Mouse (Mus musculus) kidney, embryonic 16.5 days (tissue): ENCODE measurements at regions not wholly inside any gene's neighbourhood (a gene's known extent, or its start where the extent isn't known, plus 50 kb on each side); places are given as distances from the start of the nearest gene placed in this dataset.

Source experiments
- ATAC-seq: fragments of 200-750 bp; cut with Nextera tagmentation; 2 replicates; pipeline ENCODE4 v1.8.0; 2017; ENCODE audit warnings: moderate TSS enrichment; ENCODE audit not compliant: low FRiP score, low TSS enrichment
- H3K27ac ChIP-seq: fragments of 300-500 bp; sonication (generic); 2 replicates; pipeline ENCODE4 v1.5.1; 2014; ENCODE audit warnings: low read length
- H3K27me3 ChIP-seq: fragments of 300-500 bp; sonication (generic); 2 replicates; pipeline ENCODE4 v1.6.1; 2014; ENCODE audit warnings: low read length, control low read depth, mixed read lengths; ENCODE audit not compliant: insufficient read depth
- H3K36me3 ChIP-seq: fragments of 300-500 bp; sonication (generic); 2 replicates; pipeline ENCODE4 v1.6.1; 2014; ENCODE audit warnings: low read length, control low read depth, mixed read lengths; ENCODE audit not compliant: insufficient read depth
- H3K4me1 ChIP-seq: fragments of 300-500 bp; sonication (generic); 2 replicates; pipeline ENCODE4 v1.6.1; 2014; ENCODE audit warnings: low read length, control low read depth, mixed read lengths; ENCODE audit not compliant: insufficient read depth
- H3K4me2 ChIP-seq: fragments of 300-500 bp; sonication (generic); replicated peaks from 2 replicates; pipeline ENCODE4 v1.6.1; 2014; ENCODE audit warnings: low read depth, low read length
- H3K4me3 ChIP-seq: fragments of 300-500 bp; sonication (generic); 2 replicates; pipeline ENCODE4 v1.5.1; 2014; ENCODE audit warnings: mild to moderate bottlenecking, low read length
- H3K9ac ChIP-seq: fragments of 300-500 bp; sonication (generic); replicated peaks from 2 replicates; pipeline ENCODE4 v1.6.1; 2014; ENCODE audit warnings: low read length
- H3K9me3 ChIP-seq: fragments of 300-500 bp; sonication (generic); 2 replicates; pipeline ENCODE4 v1.6.1; 2016; ENCODE audit warnings: low read length, control low read depth
- WGBS: fragments of 180-500 bp; shearing (Covaris S2); extraction: QIAGEN DNeasy Blood & Tissue Kit; methylation state at CpG from one replicate; pipeline ENCODE4 v1.1.7; 2014; 5-methylcytosine and 5-hydroxymethylcytosine counted together

GRCm38 (mm10) chr11:55919066-55919465 is 121.7 kb downstream of the Nmur2 start:
- Histone ChIP-seq H3K4me1 (no peaks in the 10 kb centered on the region), H3K4me3 (no peak overlapping the region), H3K27me3 (no peaks in the 10 kb centered on the region), H3K4me2 (no peak overlapping the region), H3K27ac (no peak overlapping the region), H3K9ac (no peak overlapping the region), H3K36me3 (no peaks in the 10 kb centered on the region), H3K9me3 (no peaks in the 10 kb centered on the region)
- ATAC-seq, result no peak
- WGBS, result 71% methylated on average over 3 of the region's 3 CpGs

- Histone ChIP-seq H3K4me1 (no peaks in the 10 kb centered on the region), H3K9me3 (no peaks in the 10 kb centered on the region), H3K4me3 (no peak overlapping the region), H3K4me2 (no peak overlapping the region), H3K9ac (no peak overlapping the region), H3K27ac (no peak overlapping the region), H3K27me3 (no peaks in the 10 kb centered on the region), H3K36me3 (no peaks in the 10 kb centered on the region)
- no peak for ATAC-seq
- WGBS, result 84% methylated on average over 5 of the region's 5 CpGs
Measured at GRCm38 (mm10) chr11:55918411-55918810, 122.4 kb downstream of the Nmur2 start.

GRCm38 (mm10) chr11:55897506-55897905 is 143.3 kb downstream of the Nmur2 start:
- Histone ChIP-seq H3K9ac (no peak overlapping the region), H3K27ac (no peak overlapping the region), H3K4me1 (no peaks in the 10 kb centered on the region), H3K4me3 (no peak overlapping the region), H3K9me3 (no peaks in the 10 kb centered on the region), H3K27me3 (no peaks in the 10 kb centered on the region), H3K36me3 (no peaks in the 10 kb centered on the region), H3K4me2 (no peak overlapping the region)
- ATAC-seq, result no peak
- 13% methylated on average over 6 of the region's 6 CpGs for WGBS

GRCm38 (mm10) chr11:55890161-55890560 is 150.6 kb downstream of the Nmur2 start:
- Histone ChIP-seq H3K4me2 (no peak overlapping the region), H3K4me1 (no peaks in the 10 kb centered on the region), H3K9me3 (no peaks in the 10 kb centered on the region), H3K27me3 (no peaks in the 10 kb centered on the region), H3K4me3 (no peak overlapping the region), H3K27ac (no peak overlapping the region), H3K9ac (no peak overlapping the region), H3K36me3 (no peaks in the 10 kb centered on the region)
- WGBS, result 82% methylated on average over 4 of the region's 4 CpGs
- ATAC-seq, result no peak

GRCm38 (mm10) chr11:55878631-55879030 is 162.2 kb downstream of the Nmur2 start:
- no peaks in the 10 kb centered on the region for H3K36me3 ChIP-seq
- no peak overlapping the region for H3K9ac ChIP-seq
- no peaks in the 10 kb centered on the region for H3K27me3 ChIP-seq
- no peaks in the 10 kb centered on the region for H3K4me1 ChIP-seq
- no peak overlapping the region for H3K4me3 ChIP-seq
- WGBS, result 95% methylated on average over 2 of the region's 2 CpGs
- no peak overlapping the region for H3K4me2 ChIP-seq
- no peaks in the 10 kb centered on the region for H3K9me3 ChIP-seq
- ATAC-seq, result no peak
- H3K27ac ChIP-seq, result no peak overlapping the region

- Histone ChIP-seq H3K4me3 (no peak overlapping the region), H3K36me3 (no peaks in the 10 kb centered on the region), H3K4me2 (no peak overlapping the region), H3K9me3 (no peaks in the 10 kb centered on the region), H3K4me1 (no peaks in the 10 kb centered on the region), H3K9ac (no peak overlapping the region), H3K27ac (no peak overlapping the region), H3K27me3 (no peaks in the 10 kb centered on the region)
- ATAC-seq, result no peak
- WGBS, result 80% methylated on average over 2 of the region's 2 CpGs
Measured at GRCm38 (mm10) chr11:55867141-55867540, 173.7 kb downstream of the Nmur2 start.

GRCm38 (mm10) chr11:55859230-55859629 is 181.6 kb downstream of the Nmur2 start:
- Histone ChIP-seq H3K27me3 (no peaks in the 10 kb centered on the region), H3K27ac (no peak overlapping the region), H3K4me2 (no peak overlapping the region), H3K4me1 (no peaks in the 10 kb centered on the region), H3K9me3 (no peaks in the 10 kb centered on the region), H3K9ac (no peak overlapping the region), H3K4me3 (no peak overlapping the region), H3K36me3 (no peaks in the 10 kb centered on the region)
- no peak for ATAC-seq
- WGBS, result 88% methylated on average over 7 of the region's 7 CpGs

GRCm38 (mm10) chr11:55820479-55820878 is 212.5 kb upstream of the Glra1 start:
- Histone ChIP-seq H3K4me3 (no peak overlapping the region), H3K9ac (no peak overlapping the region), H3K9me3 (0 out of 2 replicates have a peak, but pooled peaks cover 2% of the 10 kb centered on the region), H3K36me3 (no peaks in the 10 kb centered on the region), H3K27ac (no peak overlapping the region), H3K4me2 (no peak overlapping the region), H3K27me3 (no peaks in the 10 kb centered on the region), H3K4me1 (no peaks in the 10 kb centered on the region)
- no peak for ATAC-seq
- WGBS, result 80% methylated on average over 6 of the region's 6 CpGs

- H3K4me3 ChIP-seq, result no peak overlapping the region
- H3K9ac ChIP-seq, result no peak overlapping the region
- H3K27me3 ChIP-seq, result no peaks in the 10 kb centered on the region
- no peaks in the 10 kb centered on the region for H3K4me1 ChIP-seq
- ATAC-seq, result no peak
- no peak overlapping the region for H3K4me2 ChIP-seq
- H3K27ac ChIP-seq, result no peak overlapping the region
- H3K36me3 ChIP-seq, result no peaks in the 10 kb centered on the region
- H3K9me3 ChIP-seq, result 0 out of 2 replicates have a peak, but pooled peaks cover 2% of the 10 kb centered on the region
Measured at GRCm38 (mm10) chr11:55816566-55816965, 208.6 kb upstream of the Glra1 start.

- no peak overlapping the region for H3K27ac ChIP-seq
- 0 out of 2 replicates have a peak, but pooled peaks cover 2% of the 10 kb centered on the region for H3K9me3 ChIP-seq
- H3K36me3 ChIP-seq, result no peaks in the 10 kb centered on the region
- H3K4me2 ChIP-seq, result no peak overlapping the region
- ATAC-seq, result no peak
- H3K27me3 ChIP-seq, result no peaks in the 10 kb centered on the region
- 70% methylated on average over 3 of the region's 3 CpGs for WGBS
- H3K9ac ChIP-seq, result no peak overlapping the region
- H3K4me3 ChIP-seq, result no peak overlapping the region
- H3K4me1 ChIP-seq, result no peaks in the 10 kb centered on the region
Measured at GRCm38 (mm10) chr11:55810685-55811084, 202.7 kb upstream of the Glra1 start.
